Mouse (Mus musculus): ENCODE measurements around the gene A3galt2.

- no peak for TF ChIP-seq POLR2AphosphoS2 (IDR thresholded peaks at IDR 0.05; ENCODE audit: insufficient read length, low read depth)
- no peak for TF ChIP-seq POLR2A (IDR thresholded peaks at IDR 0.05; ENCODE audit: insufficient read length, low read depth)
Observed at GRCm38 (mm10) chr4:128759214-128759613, 4.0 kb downstream of the A3galt2 start.

Measured in myocyte (in vitro differentiated cells).